Mouse (Mus musculus) hindbrain, embryonic 16.5 days (tissue): Measurements from ENCODE around the gene Camta1. TPM values are rescaled to one million over a fixed set of nuclear protein-coding genes. Genes with fewer than 3 reads are reported as not detected.

Experiments
- ATAC-seq: fragments of 200-750 bp; cut with Nextera tagmentation; 2 replicates; pipeline ENCODE4 v1.8.0; 2017; ENCODE audit warnings: moderate TSS enrichment, moderate library complexity
- H3K27ac ChIP-seq: fragments of 300-500 bp; sonication (generic); 2 replicates; pipeline ENCODE4 v1.5.1; 2014; ENCODE audit warnings: low read depth, mild to moderate bottlenecking, control low read depth, low read length, moderate library complexity
- H3K27me3 ChIP-seq: fragments of 300-500 bp; sonication (generic); replicated peaks from 2 replicates; pipeline ENCODE4 v1.6.1; 2014; ENCODE audit warnings: low read length; ENCODE audit not compliant: control insufficient read depth, insufficient read depth
- H3K36me3 ChIP-seq: fragments of 300-500 bp; sonication (generic); 2 replicates; pipeline ENCODE4 v1.6.1; 2014; ENCODE audit warnings: mild to moderate bottlenecking, low read length, moderate library complexity, mixed read lengths; ENCODE audit not compliant: control insufficient read depth, insufficient read depth
- H3K4me1 ChIP-seq: fragments of 300-500 bp; sonication (generic); 2 replicates; pipeline ENCODE4 v1.6.1; 2014; ENCODE audit warnings: low read depth, low read length; ENCODE audit not compliant: control insufficient read depth, insufficient read depth
- H3K4me2 ChIP-seq: fragments of 300-500 bp; sonication (generic); 2 replicates; pipeline ENCODE4 v1.6.1; 2014; ENCODE audit warnings: mild to moderate bottlenecking, low read length, control low read depth, moderate library complexity
- H3K4me3 ChIP-seq: fragments of 300-500 bp; sonication (generic); 2 replicates; pipeline ENCODE4 v1.5.1; 2014; ENCODE audit warnings: mild to moderate bottlenecking, low read length, control low read depth, moderate library complexity
- H3K9ac ChIP-seq: fragments of 300-500 bp; sonication (generic); 2 replicates; pipeline ENCODE4 v1.6.1; 2014; ENCODE audit warnings: low read depth, mild to moderate bottlenecking, control low read depth, low read length, moderate library complexity
- H3K9me3 ChIP-seq: fragments of 300-500 bp; sonication (generic); 2 replicates; pipeline ENCODE4 v1.6.1; 2014; ENCODE audit warnings: mild to moderate bottlenecking, low read length, moderate library complexity; ENCODE audit not compliant: control insufficient read depth
- WGBS: fragments of 180-500 bp; shearing (Covaris S2); extraction: QIAGEN DNeasy Blood & Tissue Kit; methylation state at CpG from one replicate; pipeline ENCODE4 v1.1.7; 2014; 5-methylcytosine and 5-hydroxymethylcytosine counted together
- polyA plus RNA-seq: library from polyadenylated mRNA; unstranded; fragments of >200 nt; fragmentation: Nextera tagmentation; extraction: Ambion mirVana; gene quantifications from 2 replicates; pipeline ENCODE4 v1.2.1, GENCODE M21; 2015

Camta1 gene
- polyA plus RNA-seq, 1 experiment from 2014 or later: 153 TPM

GRCm38 (mm10) chr4:150958536-150958935, 903.1 kb downstream of the Camta1 start:
- Histone ChIP-seq H3K9me3 (no peaks in the 10 kb centered on the region), H3K36me3 (no peaks in the 10 kb centered on the region), H3K27ac (no peak overlapping the region), H3K4me2 (no peak overlapping the region), H3K4me3 (no peak overlapping the region), H3K27me3 (no peaks in the 10 kb centered on the region), H3K9ac (no peak overlapping the region), H3K4me1 (peaks cover 6% of the 10 kb centered on the region)
- ATAC-seq: no peak
- 76% methylated on average over 7 of the region's 7 CpGs for WGBS

GRCm38 (mm10) chr4:150957106-150957458, 904.6 kb downstream of the Camta1 start:
- no peaks in the 10 kb centered on the region for H3K9me3 ChIP-seq
- no peak; the same call in 1 of the 2 replicates for ATAC-seq
- H3K27ac ChIP-seq: no peak overlapping the region
- no peaks in the 10 kb centered on the region for H3K27me3 ChIP-seq
- no peak overlapping the region for H3K4me3 ChIP-seq
- no peak overlapping the region for H3K4me2 ChIP-seq
- no peak overlapping the region for H3K9ac ChIP-seq
- no peaks in the 10 kb centered on the region for H3K36me3 ChIP-seq
- 32% methylated on average over 1 of the region's 1 CpGs for WGBS
- H3K4me1 ChIP-seq: peaks cover 6% of the 10 kb centered on the region

DNA sequence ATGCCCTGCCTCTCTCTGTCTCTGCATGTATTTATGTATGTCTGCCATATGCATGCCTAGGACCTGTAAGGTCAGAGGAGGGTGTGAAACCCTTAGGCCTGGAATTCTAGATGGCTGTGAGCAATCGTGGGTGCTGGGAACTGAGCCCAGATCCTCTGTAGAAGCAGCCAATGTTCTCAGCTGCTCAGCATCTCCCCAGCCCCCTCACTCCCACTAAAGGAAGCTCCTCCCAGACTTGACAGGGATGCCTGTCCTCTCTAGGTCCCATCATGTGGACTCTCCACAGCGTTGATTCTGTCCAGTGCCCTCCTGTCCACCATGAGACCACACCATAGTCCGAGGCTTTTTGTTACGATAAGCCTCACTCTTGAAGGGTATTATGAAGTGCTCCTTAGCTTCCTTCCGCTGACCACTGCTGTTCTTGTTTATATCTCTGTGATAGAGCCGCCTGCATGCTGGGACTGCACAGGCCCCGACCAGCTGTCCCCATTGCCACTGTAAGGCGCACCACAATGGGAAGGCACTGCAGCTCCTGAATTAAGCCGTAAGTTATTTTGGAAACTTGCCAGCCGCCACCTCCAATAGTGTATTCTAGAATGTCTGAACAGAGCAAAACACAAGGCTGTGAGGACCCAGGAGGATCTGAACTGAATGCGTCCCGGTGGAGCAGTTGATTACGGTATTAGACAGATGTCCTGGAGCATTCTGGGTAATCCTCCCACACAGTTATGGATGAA, 905.1 kb downstream of the Camta1 start:
- peak overlapping the region; percentile 19; the same call in 1 of the 2 replicates for H3K27ac ChIP-seq
- H3K4me3 ChIP-seq: no peak overlapping the region
- 42% methylated on average over 13 of the region's 13 CpGs for WGBS
- H3K9ac ChIP-seq: no peak overlapping the region
- no peak overlapping the region for H3K4me2 ChIP-seq
- H3K4me1 ChIP-seq: peaks cover 6% of the 10 kb centered on the region
- peak; percentile 77 for ATAC-seq
- H3K9me3 ChIP-seq: no peaks in the 10 kb centered on the region
- H3K36me3 ChIP-seq: no peaks in the 10 kb centered on the region
- no peaks in the 10 kb centered on the region for H3K27me3 ChIP-seq

GRCm38 (mm10) chr4:150950972-150951371, 910.7 kb downstream of the Camta1 start:
- no peak overlapping the region for H3K4me3 ChIP-seq
- ATAC-seq: no peak
- no peak overlapping the region for H3K9ac ChIP-seq
- no peaks in the 10 kb centered on the region for H3K36me3 ChIP-seq
- no peak overlapping the region for H3K4me2 ChIP-seq
- WGBS: 89% methylated on average over 10 of the region's 10 CpGs
- H3K4me1 ChIP-seq: no peaks in the 10 kb centered on the region
- H3K27ac ChIP-seq: no peak overlapping the region
- H3K27me3 ChIP-seq: no peaks in the 10 kb centered on the region
- no peaks in the 10 kb centered on the region for H3K9me3 ChIP-seq

GRCm38 (mm10) chr4:150944707-150945106, 917.0 kb downstream of the Camta1 start:
- Histone ChIP-seq H3K27me3 (no peaks in the 10 kb centered on the region), H3K4me1 (no peaks in the 10 kb centered on the region), H3K4me2 (no peak overlapping the region), H3K27ac (no peak overlapping the region), H3K9ac (no peak overlapping the region), H3K4me3 (no peak overlapping the region), H3K9me3 (no peaks in the 10 kb centered on the region), H3K36me3 (no peaks in the 10 kb centered on the region)
- WGBS: 94% methylated on average over 7 of the region's 7 CpGs
- ATAC-seq: no peak

DNA sequence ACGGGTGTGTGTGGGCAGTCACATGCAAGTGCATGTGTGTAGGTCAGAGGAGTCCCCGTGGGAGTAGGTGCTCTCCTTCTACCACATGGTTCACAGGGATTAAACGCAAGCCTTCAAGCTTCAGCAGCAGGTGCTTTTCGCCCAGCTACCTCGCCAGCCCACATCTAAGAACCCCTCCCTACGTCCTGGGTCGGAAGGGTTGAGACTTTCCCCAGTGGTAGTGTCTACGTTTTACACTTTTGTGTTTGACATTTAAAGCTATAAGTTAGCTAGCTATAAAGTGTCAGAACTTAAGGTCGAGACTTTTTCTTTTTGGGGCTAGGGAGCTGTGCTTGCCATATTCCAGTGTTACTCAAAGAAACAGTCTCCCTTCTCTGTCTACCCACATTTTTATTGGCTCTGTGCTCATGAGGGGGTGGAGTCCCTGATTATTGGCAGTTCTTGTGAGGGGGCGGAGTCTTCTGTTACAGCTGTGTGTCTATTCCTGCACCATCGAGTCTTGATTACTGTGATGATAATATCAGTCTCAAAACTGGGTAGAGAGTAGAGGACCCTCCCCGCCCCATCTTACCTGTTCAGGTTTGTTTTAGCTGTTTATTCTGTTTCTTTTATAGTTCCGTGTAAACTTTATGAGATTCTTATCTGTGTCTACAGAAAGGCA, 921.6 kb downstream of the Camta1 start:
- Histone ChIP-seq H3K4me2 (no peak overlapping the region), H3K9me3 (no peaks in the 10 kb centered on the region), H3K27me3 (no peaks in the 10 kb centered on the region), H3K36me3 (no peaks in the 10 kb centered on the region), H3K4me1 (no peaks in the 10 kb centered on the region), H3K4me3 (no peak overlapping the region), H3K9ac (no peak overlapping the region), H3K27ac (no peak overlapping the region)
- ATAC-seq: no peak
- 70% methylated on average over 13 of the region's 13 CpGs for WGBS

GRCm38 (mm10) chr4:150938063-150938452, 923.6 kb downstream of the Camta1 start:
- H3K9ac ChIP-seq: no peak overlapping the region
- H3K9me3 ChIP-seq: no peaks in the 10 kb centered on the region
- 67% methylated on average over 14 of the region's 14 CpGs for WGBS
- ATAC-seq: no peak
- peak overlapping the region; percentile 36 for H3K4me2 ChIP-seq
- no peaks in the 10 kb centered on the region for H3K36me3 ChIP-seq
- H3K4me3 ChIP-seq: no peak overlapping the region
- H3K27me3 ChIP-seq: no peaks in the 10 kb centered on the region
- H3K27ac ChIP-seq: no peak overlapping the region
- H3K4me1 ChIP-seq: no peaks in the 10 kb centered on the region

DNA sequence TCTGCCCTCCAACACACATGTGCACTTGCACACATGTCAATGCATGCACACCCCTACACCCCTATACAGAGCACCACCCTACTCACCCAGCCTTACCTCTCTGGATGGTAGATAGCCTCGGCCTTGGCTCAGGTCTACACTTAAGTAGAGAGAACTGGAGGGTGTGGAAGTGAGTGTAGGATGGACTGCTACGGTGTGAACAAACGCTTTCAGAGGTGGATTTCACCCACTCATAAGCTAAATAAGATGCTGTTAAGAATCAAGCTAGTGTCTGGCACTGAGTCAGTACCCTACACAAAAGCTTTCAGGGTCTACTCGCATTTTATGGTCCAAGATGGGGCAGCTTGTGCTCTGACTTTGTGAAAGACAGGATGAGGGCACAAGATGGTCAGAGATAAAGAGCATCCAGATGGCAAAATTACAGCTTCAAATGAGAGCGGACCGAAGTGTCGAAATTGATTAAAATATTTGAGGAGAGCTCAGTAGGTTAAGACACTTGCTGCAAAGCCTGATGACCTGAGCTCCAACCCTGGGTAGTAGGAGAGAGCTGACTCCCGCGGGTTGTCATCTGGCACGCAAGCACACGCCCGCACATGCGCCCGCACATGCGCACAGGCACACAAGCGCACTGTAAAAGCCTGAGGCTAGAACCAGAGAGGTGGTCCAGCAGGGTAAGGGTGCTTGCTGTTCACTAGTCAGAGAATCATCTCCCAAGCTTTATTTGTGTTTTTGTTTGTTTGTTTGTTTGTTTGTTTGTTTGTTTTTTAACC, 924.2 kb downstream of the Camta1 start:
- Histone ChIP-seq H3K36me3 (no peaks in the 10 kb centered on the region), H3K4me2 (peak overlapping the region; percentile 36), H3K9me3 (no peaks in the 10 kb centered on the region), H3K27me3 (no peaks in the 10 kb centered on the region), H3K27ac (no peak overlapping the region), H3K4me3 (no peak overlapping the region), H3K9ac (no peak overlapping the region; the same call in 1 of the 2 replicates), H3K4me1 (no peaks in the 10 kb centered on the region)
- 88% methylated on average over 16 of the region's 16 CpGs for WGBS
- no peak for ATAC-seq

- Histone ChIP-seq H3K4me1 (no peaks in the 10 kb centered on the region), H3K27ac (no peak overlapping the region), H3K36me3 (no peaks in the 10 kb centered on the region), H3K4me3 (no peak overlapping the region), H3K9me3 (no peaks in the 10 kb centered on the region), H3K27me3 (no peaks in the 10 kb centered on the region), H3K9ac (no peak overlapping the region), H3K4me2 (no peak overlapping the region)
- ATAC-seq: no peak
- WGBS: 88% methylated on average over 1 of the region's 1 CpGs
These were observed 928.2 kb downstream of the Camta1 start for GRCm38 (mm10) chr4:150933503-150933902.
